Mouse (Mus musculus) forebrain, embryonic 14.5 days (tissue): ENCODE data around the gene Olfr1061. TPM values are rescaled to one million over a fixed set of nuclear protein-coding genes. Genes with fewer than 3 reads are reported as not detected.
"Not testable (repeated sequence)": the region's sequence is repeated elsewhere in the genome, so short reads cannot be mapped to it uniquely, and the experiment has no call there.

Experiments
- ATAC-seq: fragments of 200-750 bp; cut with Nextera tagmentation; 2 replicates; pipeline ENCODE4 v1.8.0; 2017; ENCODE audit warnings: mild to moderate bottlenecking, moderate library complexity
- DNase-seq: peaks from one replicate; pipeline ENCODE4 v3.0.0-alpha.2; 2015; ENCODE audit warnings: low spot score
- H3K27ac ChIP-seq: fragments of 300-500 bp; sonication (generic); 2 replicates; pipeline ENCODE4 v1.5.1; 2014; ENCODE audit warnings: low read depth, mild to moderate bottlenecking, control low read depth, low read length, moderate library complexity
- H3K27me3 ChIP-seq: fragments of 300-500 bp; sonication (generic); replicated peaks from 2 replicates; pipeline ENCODE4 v1.6.1; 2014; ENCODE audit warnings: low read length, control low read depth, mixed read lengths; ENCODE audit not compliant: control insufficient read depth, insufficient read depth
- H3K36me3 ChIP-seq: fragments of 300-500 bp; sonication (generic); 2 replicates; pipeline ENCODE4 v1.6.1; 2014; ENCODE audit warnings: low read length, control low read depth; ENCODE audit not compliant: control insufficient read depth, insufficient read depth
- H3K4me1 ChIP-seq: fragments of 300-500 bp; sonication (generic); 2 replicates; pipeline ENCODE4 v1.6.1; 2014; ENCODE audit warnings: antibody characterized with exemption, low read length, control low read depth; ENCODE audit not compliant: control insufficient read depth, insufficient read depth
- H3K4me2 ChIP-seq: fragments of 300-500 bp; sonication (generic); 2 replicates; pipeline ENCODE4 v1.6.1; 2014; ENCODE audit warnings: mild to moderate bottlenecking, control low read depth, low read length
- H3K4me3 ChIP-seq: fragments of 300-500 bp; sonication (generic); 2 replicates; pipeline ENCODE4 v1.5.1; 2014; ENCODE audit warnings: low read depth, low read length, control low read depth
- H3K9ac ChIP-seq: fragments of 300-500 bp; sonication (generic); 2 replicates; pipeline ENCODE4 v1.6.1; 2014; ENCODE audit warnings: mild to moderate bottlenecking, low read length, control low read depth, moderate library complexity
- H3K9me3 ChIP-seq: fragments of 300-500 bp; sonication (generic); replicated peaks from 2 replicates; pipeline ENCODE4 v1.6.1; 2016; ENCODE audit warnings: low read length, control low read depth, mixed read lengths; ENCODE audit not compliant: control insufficient read depth
- WGBS: fragments of 180-500 bp; shearing (Covaris S2); extraction: QIAGEN DNeasy Blood & Tissue Kit; methylation state at CpG from one replicate; pipeline ENCODE4 v1.1.7; 2014; 5-methylcytosine and 5-hydroxymethylcytosine counted together
- polyA plus RNA-seq: library from polyadenylated mRNA; unstranded; fragments of >200 nt; fragmentation: Nextera tagmentation; extraction: Ambion mirVana; gene quantifications from 2 replicates; pipeline ENCODE4 v1.2.1, GENCODE M21; 2014

Olfr1061 gene
- not detected in 2 replicates for polyA plus RNA-seq

DNA sequence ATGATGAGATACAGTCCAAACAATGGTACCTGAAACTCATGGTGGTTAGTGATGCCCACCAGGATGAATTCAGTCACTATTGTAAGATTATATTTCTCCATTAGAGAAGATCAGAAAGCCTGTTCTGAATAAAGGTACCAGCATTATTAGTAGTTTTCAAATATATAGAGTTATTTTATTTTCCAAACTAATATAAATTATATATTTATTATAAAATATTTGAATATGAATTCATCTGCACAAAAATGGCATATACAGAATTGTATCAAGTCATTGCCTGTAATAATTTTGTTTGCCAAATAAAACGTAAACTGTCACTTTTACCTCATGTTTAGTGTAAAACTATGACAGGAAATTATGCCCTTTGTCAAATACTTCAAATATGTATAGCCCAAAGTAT, at the start of gene Olfr1061:
Olfr1061 (minus strand) TSS at position 101 of the 400 bp plus-strand sequence.
- DNase-seq (no peak), ATAC-seq (no peak)
- Histone ChIP-seq H3K4me3 (no peak within 1 kb of the TSS), H3K36me3 (no peaks in the 10 kb centered on the region), H3K4me2 (no peak within 1 kb of the TSS), H3K4me1 (no peaks in the 10 kb centered on the region), H3K9me3 (no peaks in the 10 kb centered on the region), H3K9ac (no peak within 1 kb of the TSS), H3K27me3 (no peaks in the 10 kb centered on the region), H3K27ac (no peak within 1 kb of the TSS)
- 83% methylated on average over 1 of the region's 1 CpGs for WGBS

- H3K4me2 ChIP-seq: no peak overlapping the region
- no peaks in the 10 kb centered on the region for H3K4me1 ChIP-seq
- no peaks in the 10 kb centered on the region for H3K9me3 ChIP-seq
- H3K27ac ChIP-seq: no peak overlapping the region
- H3K36me3 ChIP-seq: no peaks in the 10 kb centered on the region
- H3K9ac ChIP-seq: no peak overlapping the region
- ATAC-seq (no peak), DNase-seq (no peak)
- WGBS: 79% methylated on average over 1 of the region's 1 CpGs
- H3K4me3 ChIP-seq: no peak overlapping the region
- no peaks in the 10 kb centered on the region for H3K27me3 ChIP-seq
These were observed 46.6 kb upstream of the Olfr1061 start for GRCm38 (mm10) chr2:86460434-86460833.

- ATAC-seq (no peak), DNase-seq (no peak)
- WGBS: 97% methylated on average over 1 of the region's 1 CpGs
These were observed 42.3 kb upstream of the Olfr1061 start, which contains the start of gene Olfr1066 for GRCm38 (mm10) chr2:86456169-86456568. Gene Olfr1066 (minus strand): TSS chr2:86456269.

DNA sequence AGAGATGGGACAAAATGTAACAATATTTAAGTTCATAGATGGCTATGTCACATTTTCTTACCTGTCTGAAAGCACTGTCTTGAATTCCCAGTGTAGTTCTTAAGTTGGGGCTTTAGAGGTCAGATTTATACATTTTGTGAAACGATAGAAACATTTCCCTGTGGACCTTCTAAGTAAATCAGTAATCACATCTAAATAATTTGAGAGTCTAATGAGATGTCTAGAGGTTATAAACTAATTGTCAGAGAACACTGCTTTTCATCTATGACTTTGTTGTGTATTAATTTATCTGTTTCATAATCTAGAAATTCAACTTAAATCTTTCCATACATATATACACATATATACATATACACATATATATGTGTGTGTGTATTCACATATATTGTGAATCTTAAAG, 36.6 kb upstream of the Olfr1061 start, which contains the start of gene Olfr1065:
Olfr1065 (minus strand) TSS at position 101 of the 400 bp plus-strand sequence.
- not testable (repeated sequence) for DNase-seq, H3K9me3 ChIP-seq, H3K4me1 ChIP-seq, H3K9ac ChIP-seq, H3K36me3 ChIP-seq, H3K4me2 ChIP-seq, H3K27ac ChIP-seq, H3K4me3 ChIP-seq, H3K27me3 ChIP-seq, ATAC-seq
- WGBS: no CpG with 5 or more reads among the region's 1 CpGs

More at GRCm38 (mm10) chr2:86456169-86456568, 42.3 kb upstream of the Olfr1061 start, which contains the start of gene Olfr1066:
- no peaks in the 10 kb centered on the region for H3K9me3 ChIP-seq
- H3K9ac ChIP-seq: no peak within 1 kb of the TSS
- H3K4me2 ChIP-seq: no peak within 1 kb of the TSS
- no peaks in the 10 kb centered on the region for H3K4me1 ChIP-seq
- no peaks in the 10 kb centered on the region for H3K27me3 ChIP-seq
- H3K27ac ChIP-seq: no peak within 1 kb of the TSS
- no peaks in the 10 kb centered on the region for H3K36me3 ChIP-seq
- no peak within 1 kb of the TSS for H3K4me3 ChIP-seq

DNA sequence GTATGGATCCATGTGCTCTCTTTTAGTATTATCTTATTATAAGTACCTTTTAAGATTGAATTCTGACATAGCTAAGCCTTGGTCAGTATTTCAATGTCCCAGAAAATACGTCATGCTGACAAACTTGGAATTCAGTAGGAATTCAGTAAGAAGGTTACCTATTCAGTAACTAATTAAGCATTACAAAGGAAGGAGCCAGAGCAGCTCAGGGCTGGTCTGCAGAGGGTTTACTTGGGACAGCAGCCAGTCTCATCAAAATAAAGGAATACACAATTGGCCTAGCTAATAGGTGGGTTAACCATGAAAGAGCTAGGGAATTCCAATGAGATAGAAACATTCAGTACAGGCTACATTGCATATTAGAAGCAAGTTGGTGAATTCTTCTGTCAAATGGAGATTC, 28.3 kb upstream of the Olfr1061 start:
- not testable (repeated sequence) for H3K36me3 ChIP-seq, H3K4me1 ChIP-seq, ATAC-seq, H3K27me3 ChIP-seq, DNase-seq, H3K4me3 ChIP-seq, H3K27ac ChIP-seq, H3K4me2 ChIP-seq, H3K9me3 ChIP-seq, H3K9ac ChIP-seq
- WGBS: 33% methylated on average over 1 of the region's 1 CpGs

DNA sequence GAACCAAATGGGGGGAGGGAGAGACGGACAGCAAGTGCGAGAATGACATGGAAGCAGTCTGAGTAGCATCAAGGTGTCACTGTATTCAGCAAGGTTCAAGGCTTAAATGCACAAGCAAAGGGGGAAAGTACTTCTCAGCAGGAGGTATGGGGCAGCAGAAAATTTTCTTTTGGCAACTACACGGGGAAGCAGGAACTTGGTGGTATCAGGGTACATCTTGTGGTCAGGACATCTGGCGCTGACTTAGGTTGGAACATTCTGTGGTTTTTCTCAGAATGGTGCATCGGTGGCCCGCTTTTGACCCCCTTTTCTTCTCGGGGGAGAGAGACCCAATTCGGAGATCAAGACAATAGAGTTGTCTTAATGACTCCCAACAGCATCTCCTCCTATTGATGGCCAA, 14.7 kb upstream of the Olfr1061 start:
- H3K9me3 ChIP-seq, H3K4me1 ChIP-seq, H3K4me3 ChIP-seq, H3K27me3 ChIP-seq, ATAC-seq, H3K27ac ChIP-seq, DNase-seq, H3K9ac ChIP-seq, H3K4me2 ChIP-seq, H3K36me3 ChIP-seq: not testable (repeated sequence)
- 93% methylated on average over 8 of the region's 8 CpGs for WGBS

- H3K4me1 ChIP-seq: not testable (repeated sequence)
These were observed 12.8 kb upstream of the Olfr1061 start, which contains the start of gene Olfr1062 for GRCm38 (mm10) chr2:86426649-86427048. Gene Olfr1062 (minus strand): TSS chr2:86426749.

GRCm38 (mm10) chr2:86395114-86395513, 18.7 kb downstream of the Olfr1061 start:
- 95% methylated on average over 2 of the region's 2 CpGs for WGBS
- H3K27ac ChIP-seq: no peak overlapping the region
- no peak for DNase-seq
- H3K27me3 ChIP-seq: no peaks in the 10 kb centered on the region
- H3K4me3 ChIP-seq: no peak overlapping the region
- H3K9ac ChIP-seq: no peak overlapping the region
- H3K4me2 ChIP-seq: no peak overlapping the region
- ATAC-seq: no peak
- H3K4me1 ChIP-seq: no peaks in the 10 kb centered on the region
- H3K36me3 ChIP-seq: no peaks in the 10 kb centered on the region
- no peaks in the 10 kb centered on the region for H3K9me3 ChIP-seq

More at GRCm38 (mm10) chr2:86426649-86427048, 12.8 kb upstream of the Olfr1061 start, which contains the start of gene Olfr1062:
- not testable (repeated sequence) for H3K9ac ChIP-seq, H3K27me3 ChIP-seq, H3K36me3 ChIP-seq, H3K4me3 ChIP-seq, H3K9me3 ChIP-seq, H3K4me2 ChIP-seq, H3K27ac ChIP-seq, DNase-seq, ATAC-seq

DNA sequence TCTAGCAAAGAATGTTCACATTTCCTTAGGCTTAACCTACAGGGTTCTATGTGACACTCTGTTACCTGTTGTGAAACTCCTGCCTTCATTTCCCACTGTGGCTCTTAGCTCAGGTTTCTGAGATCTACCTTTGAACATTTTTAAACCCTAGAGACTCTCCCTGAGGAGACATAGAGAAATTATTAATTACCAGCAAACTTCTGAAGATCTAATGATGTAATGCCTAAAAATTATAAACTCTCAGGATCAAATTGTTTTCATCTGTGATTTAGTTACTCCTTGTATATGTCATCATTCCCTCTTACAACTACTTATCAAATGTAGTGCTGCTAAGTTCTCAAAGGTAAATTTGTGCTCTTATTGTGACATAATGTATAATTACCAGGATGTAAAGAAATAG, 25.4 kb downstream of the Olfr1061 start, which contains the start of gene Olfr1058:
Olfr1058 (minus strand) TSS at position 101 of the 400 bp plus-strand sequence.
- not testable (repeated sequence) for DNase-seq

More for the DNA sequence above, 25.4 kb downstream of the Olfr1061 start, which contains the start of gene Olfr1058:
- H3K27me3 ChIP-seq, H3K9me3 ChIP-seq, H3K9ac ChIP-seq, H3K4me1 ChIP-seq, H3K4me3 ChIP-seq, ATAC-seq, H3K36me3 ChIP-seq, H3K27ac ChIP-seq, H3K4me2 ChIP-seq: not testable (repeated sequence)
